Mouse (Mus musculus) natural killer cell, adult 2 months (primary cell): Measurements from ENCODE around the gene Arpc5l.

Source experiments
- DNase-seq, 2 experiments: peaks; one replicate each; pipeline ENCODE4 v3.0.0; 2022; ENCODE audit warnings: low spot score in 2 of 2

Arpc5l gene

DNA sequence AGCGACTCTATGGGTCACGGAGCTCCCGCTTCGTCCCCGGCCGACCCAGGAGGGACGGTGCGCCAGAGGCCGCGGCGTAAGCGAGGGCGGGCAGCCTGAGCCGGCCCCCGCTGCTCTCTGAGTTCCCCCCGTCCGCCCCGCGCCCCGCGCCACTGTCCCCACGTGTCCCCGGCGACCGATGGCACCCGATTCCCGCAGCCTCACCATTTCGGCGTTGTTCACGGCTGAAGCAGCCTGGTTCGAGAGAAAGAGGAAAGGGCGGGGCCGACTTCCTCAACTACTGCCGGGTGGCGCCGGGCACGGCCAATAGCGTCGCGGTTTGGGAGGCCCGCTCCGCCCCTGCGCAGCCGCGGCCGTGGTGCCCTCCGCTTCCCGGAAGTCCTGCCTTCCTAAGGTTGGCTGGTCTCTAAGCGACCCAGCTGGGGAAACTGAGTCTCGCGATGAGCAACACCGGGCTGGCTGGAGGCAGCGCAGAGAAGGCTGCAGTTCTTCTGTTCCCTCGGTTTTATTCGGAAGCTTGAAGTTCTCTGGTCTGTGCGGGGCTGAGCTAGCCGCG, at the start of gene Arpc5l:
TSS of gene Arpc5l (plus strand) at position 469 of the 556 bp plus-strand sequence.
- peak; percentile 81 to 88 for DNase-seq

DNA sequence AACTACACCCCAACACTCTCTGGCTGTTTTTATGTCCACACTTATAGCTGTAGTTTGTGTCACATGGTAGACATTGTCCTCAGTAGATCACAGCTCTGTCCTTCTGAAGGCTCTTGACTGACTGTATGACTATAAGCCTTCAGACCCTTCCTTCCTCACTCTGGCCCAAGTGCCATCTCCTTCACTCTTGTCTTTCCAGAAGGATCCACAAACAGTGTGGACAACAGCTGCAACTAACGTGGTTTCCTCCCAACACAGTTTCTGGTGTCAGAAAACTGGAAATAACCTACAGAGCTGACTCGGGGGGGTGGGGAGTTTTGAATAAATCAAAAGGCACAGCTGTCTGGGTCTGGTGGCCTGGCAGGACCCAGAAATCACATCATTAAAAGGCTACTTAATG, 49.1 kb upstream of the Arpc5l start:
- DNase-seq, result no peak

DNA sequence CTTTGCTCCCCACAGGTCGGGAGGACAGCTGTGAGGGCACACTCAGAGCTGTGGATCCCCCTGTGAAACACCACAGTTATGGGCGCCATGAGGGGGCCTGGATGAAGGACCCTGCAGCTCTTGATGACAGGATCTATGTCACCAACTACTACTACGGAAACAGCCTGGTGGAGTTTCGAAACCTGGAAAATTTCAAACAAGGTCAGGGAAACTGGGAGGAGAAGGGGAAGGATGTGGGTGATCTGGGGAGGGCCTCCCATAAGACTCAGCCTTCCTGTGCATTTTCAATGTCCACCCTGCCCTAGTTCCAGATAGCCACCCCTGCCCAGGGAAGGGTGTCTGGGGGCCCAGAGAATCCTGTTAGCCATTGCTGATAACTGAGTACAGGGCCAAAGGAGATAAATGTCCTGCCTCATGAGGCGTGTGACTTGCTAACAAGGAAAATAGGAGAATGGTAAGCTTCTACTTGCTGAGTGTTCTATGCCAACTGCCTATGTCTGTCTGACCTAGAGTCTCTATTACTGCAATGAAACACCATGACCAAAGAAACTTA, 47.4 kb upstream of the Arpc5l start:
- no peak for DNase-seq

DNA sequence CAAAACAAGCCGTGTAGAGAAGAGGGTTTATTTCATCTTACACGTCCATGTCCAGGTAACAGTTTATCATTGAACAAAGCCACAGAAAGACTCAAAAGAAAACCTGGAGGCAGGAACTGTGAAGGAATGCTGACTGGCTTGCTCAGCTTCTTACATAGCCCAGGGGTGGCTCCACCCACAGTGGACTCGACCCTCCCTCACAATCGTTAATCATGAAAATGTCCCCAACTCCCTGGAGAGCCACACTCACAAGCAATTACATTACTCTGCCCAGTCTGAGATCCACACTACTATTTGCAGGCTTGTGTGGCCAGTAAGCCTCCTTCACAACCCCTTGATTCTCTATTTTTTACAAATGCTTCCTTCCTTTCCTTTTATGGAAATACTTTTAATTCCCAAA, 41.0 kb upstream of the Arpc5l start:
- DNase-seq, result no peak

DNA sequence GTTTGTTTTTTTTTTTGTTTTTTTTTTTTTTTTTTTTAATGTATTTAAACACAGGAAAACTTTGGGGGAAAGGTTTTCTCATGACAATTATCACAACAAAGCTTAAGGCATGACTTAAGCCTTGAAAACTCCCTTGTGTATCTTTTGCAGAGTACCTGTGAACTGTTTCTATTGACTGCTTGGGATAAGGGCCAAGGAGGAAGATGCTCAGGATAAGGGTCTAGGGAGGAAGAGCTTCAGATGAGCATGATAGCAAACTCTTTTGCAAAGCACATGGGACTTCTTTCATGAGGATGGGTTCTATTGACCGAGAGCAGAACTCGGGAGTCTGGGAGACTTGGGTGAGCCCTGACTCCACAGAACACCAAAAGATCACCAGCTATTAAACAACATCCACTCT, 35.5 kb upstream of the Arpc5l start:
- no peak for DNase-seq

DNA sequence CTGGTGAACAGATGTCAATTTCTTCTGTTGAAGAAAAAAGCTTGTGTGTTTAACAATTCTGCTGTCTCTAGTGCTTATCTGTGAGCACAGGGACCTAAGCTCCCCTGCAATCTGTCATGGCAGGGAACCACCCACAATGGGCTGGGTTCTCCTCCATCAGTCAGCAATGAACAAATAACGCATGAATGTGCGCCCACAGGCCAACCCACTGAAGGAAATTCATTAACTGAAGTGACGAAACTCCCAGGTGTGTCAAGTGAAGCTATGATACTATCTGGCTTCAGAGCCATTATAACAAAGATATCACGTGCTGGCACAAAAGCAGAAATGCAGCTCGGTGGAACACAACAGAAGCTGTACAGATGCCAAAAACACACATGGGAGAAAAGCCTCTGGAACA, 35.1 kb upstream of the Arpc5l start:
- no peak for DNase-seq

DNA sequence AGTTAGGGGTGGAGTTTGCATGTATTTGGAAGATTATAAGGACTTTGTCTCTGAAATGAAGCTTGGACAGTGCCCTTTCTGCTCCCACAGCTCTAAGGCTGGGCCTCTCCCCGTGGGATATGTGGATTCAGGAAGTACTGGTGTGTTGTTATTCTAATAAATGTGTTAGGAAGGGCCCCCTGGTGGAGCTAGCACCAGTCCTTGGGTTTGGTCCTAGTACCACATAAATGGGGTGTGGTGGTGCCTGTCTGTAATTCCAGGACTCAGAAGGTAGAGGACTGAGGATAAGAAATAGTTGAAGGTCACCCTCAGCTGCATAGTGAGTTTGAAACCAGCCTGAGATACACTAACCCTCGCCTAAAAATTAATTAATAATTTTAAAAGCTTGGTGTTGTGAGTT, 31.9 kb upstream of the Arpc5l start:
- no peak for DNase-seq

DNA sequence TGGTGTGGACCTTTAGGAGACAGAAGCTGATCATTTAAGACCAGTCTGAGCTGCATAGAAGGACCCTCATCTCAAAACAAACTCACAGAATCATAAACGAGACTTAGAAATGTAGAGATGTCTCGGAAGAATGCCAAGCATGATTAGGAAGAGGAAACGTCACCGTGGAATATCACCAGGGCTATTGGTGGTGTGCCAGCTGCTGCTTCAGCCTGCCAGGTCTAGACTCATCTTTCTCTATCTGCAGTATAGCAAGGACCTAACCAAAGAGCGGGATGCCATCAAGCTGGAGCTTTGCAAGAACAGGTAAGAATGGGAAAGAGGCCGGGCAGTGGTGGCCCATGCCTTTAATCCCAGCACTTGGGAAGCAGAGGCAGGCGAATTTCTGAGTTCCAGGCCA, 31.4 kb upstream of the Arpc5l start:
- no peak for DNase-seq

DNA sequence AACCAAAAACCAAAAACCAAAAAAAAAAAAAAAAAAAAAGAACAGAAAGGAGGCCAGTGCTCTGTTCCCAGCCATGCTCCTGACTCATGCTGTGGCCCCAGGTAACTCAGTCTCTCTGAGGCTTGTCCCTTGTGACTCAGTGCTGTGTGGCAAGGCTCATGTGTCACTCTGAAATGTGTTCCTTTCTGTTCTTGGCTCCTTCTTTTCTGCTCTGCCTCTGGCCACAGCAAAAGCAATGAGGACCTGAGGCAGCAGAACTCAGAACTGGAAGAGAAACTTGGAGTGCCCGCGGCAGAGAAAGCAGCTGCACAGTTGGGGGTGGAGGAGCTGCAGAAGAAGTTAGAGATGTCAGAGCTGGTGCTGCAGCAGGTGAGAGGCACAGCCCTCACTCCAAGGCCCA, 31.0 kb upstream of the Arpc5l start:
- no peak for DNase-seq

DNA sequence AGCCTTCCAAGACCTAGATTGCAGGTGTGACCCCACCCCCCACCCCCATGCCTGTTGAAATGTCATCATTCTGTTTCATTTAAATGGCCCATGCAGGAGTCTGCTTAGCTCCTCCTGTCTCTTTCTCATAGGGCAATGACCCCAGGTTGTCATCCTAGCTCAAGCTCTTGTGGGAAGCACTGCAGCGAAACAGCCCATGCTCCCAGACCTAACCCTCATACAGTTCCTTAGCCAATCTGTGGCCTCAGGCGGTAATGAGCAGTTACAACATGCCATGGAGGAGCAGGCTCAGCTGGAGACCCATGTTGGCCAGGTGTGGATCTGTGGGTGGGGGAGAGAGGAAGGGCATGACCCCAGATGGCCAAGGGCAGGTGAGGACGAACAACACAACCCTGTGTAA, 30.0 kb upstream of the Arpc5l start:
- DNase-seq, result no peak

DNA sequence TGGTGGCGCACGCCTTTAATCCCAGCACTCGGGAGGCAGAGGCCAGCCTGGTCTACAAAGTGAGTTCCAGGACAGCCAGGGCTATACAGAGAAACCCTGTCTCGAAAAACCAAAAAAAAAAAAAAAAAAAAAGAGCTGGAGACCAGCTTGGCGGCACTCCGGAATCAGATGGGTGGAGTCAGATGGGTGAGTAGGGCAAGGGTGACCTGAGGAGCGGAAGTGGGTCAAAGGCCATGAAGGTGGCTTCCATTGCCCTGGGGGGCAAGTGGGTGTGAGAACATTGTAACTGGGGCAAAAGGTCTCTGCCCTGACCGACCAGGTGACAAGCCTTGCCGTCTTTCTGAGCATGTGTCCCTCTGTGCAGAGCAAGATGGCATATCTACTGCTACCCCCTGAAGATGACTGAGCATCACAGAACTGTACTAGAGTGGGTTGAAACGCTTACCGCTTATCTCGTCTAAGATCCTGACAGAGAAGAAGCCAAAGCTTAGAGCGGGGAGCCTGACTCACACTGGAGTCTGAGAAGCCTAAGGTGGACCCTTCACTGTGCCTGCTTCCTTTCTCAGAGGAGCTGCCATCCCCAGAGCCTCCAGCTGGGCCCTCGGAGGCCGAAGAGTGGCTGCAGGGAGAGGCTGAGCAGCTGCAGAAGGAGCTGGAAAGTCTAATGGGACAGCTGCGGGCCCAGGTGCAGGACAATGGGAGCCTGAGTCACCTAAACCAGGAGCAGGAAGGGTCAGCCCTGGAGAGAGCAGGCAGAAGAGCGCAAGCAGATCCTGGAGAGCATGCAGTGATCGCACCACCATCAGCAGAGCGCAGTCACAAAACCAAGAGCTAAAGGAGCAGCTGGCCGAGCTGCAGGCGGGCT, 29.0 kb upstream of the Arpc5l start:
- no peak for DNase-seq

DNA sequence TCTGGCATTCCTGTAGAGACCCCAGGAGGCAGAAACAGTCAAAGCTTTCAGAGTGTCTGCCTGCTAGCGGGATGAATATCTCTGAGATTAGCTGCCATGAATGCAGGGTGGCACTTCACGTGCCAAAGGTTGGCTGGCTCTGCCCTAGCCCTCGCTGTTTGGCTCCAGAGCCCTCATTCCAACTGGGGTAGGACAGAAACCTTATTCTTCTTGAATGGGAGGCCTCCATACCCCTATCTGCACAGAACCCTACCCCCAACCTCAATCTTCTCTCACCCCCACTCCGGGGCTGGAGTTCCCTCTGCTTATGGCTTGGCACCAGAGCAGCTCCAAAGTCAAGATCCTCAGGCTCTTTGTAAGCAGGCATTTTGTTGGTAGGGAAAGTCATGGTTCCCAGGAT, 27.3 kb upstream of the Arpc5l start:
- no peak for DNase-seq

DNA sequence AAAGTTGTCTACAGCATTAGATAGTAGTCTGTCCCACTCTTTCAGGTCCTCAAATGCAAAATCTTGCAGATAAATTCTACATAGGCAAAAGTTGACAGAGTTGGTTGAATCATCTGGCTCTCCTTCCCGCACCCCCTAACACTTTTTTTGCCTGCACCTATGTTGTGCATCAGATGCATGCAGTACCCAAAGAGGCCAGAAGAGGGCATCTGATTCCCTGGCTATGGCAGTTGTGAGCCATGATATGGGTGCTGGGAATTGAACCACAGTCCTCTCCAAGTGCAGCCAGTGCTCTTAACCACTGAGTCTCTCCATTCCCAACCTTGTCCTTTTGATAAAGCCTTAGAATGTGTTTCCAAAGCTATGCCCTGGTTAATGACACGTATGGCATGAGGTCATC, 21.7 kb upstream of the Arpc5l start:
- DNase-seq, result no peak

DNA sequence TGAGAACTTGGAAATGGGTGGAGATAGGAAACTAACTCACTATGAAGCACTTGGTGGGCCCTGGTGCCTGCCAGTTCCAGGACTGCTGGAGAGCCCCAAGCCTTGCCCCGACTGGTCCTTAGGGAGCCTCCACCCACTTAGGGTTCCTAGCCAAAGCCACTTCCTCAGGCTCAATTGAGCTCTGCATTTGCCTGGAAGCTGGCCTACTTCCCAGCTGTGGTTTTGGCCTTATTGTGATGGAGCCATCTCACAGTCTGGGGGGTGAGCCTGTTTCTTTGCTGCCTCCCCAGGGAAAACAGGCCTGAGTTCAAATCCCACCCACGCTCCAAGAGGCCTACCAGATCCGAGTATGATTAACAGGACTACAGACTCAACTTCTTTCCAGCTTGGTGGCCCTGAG, 18.6 kb upstream of the Arpc5l start:
- no peak for DNase-seq

DNA sequence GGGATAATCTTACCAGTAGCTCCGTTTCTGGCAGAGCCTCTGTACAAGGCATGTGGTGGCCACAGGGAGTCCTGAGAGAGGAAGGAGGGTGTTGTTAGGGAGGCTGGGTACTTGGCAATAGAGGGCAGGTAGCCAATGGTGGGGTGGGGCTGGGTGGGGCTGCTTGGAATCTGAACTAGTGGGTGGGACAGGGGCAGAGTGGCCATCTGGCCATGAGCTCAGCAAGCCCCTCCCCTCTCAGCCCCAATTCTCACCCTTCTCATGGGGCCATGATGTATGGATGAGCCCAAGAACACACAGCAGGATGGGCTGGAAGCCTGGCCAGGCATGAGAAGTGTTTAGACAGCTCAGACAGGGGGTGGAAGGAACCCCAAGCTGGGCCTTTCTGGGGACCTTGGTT, 17.8 kb upstream of the Arpc5l start:
- DNase-seq, result no peak

DNA sequence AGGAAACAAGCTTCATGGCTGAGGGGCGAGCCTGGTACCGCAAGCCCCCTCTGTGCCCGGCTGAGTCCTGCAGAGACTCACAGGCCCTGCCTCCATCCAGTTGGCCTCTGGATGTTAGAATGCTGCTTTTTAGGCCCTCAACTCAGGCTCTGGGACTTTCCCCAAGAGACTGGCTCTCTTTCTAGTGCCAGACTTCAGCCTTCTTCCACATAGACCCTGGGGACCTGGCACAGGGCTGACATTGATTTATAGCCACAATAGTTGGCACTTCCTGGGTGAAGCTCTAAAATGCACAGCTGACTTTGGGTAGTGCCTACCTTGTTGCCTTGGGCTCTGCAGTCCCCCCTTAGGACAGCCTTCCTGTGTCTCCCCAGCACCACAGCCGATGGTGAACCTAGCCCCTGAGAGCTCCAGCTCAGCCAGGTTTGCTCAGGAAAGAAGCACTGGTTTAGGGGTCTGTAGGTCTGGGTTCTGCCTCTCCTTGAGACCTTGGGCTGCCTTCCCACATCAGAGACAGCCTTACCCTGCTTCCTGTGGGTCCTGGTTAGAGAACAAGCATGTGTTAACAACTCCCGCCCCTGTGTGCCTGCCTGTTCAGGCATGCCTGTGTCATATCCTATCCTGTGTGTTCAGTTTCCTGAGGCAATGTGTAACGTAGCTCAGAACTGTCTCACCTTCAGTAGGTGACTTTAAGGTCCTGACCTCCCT, 17.2 kb upstream of the Arpc5l start:
- no peak for DNase-seq

DNA sequence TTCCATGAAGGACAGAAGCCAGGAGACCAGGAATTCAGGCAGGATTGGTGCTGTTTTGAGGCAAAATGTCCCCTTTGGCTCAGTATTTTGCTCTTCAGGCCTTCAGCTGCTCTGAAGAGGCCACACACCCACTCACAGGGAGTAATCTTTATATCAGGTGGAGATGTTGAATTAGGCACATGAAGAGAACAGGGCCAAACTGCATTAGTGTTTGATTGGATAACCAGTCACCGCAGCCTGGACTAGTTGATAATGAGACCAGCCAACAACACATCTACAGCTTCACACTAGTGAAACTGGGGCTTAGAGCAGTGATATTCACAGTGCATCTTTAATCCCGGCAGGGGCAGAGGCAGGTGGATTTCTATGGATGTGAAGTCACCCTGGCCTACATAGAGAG, 16.2 kb upstream of the Arpc5l start:
- no peak for DNase-seq

DNA sequence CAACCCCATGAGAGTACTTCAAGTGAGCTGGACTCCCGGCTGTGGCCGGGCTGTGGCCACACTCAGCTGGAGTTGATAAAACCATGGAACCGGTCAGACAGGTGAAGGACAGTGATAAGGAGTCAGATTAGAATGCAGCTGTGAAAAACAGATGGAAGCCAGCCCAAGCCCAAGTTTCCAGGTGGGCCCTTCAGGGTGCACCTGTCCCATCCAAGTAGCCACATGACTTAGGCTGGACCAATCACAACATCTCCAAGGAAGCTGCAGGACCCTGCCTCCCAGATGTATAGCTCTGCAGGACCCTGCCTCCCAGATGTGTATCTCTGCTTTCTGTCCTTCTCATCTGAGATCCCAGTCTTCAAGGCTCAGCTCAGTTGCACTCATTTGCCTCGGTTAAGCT, 13.1 kb upstream of the Arpc5l start:
- no peak for DNase-seq

DNA sequence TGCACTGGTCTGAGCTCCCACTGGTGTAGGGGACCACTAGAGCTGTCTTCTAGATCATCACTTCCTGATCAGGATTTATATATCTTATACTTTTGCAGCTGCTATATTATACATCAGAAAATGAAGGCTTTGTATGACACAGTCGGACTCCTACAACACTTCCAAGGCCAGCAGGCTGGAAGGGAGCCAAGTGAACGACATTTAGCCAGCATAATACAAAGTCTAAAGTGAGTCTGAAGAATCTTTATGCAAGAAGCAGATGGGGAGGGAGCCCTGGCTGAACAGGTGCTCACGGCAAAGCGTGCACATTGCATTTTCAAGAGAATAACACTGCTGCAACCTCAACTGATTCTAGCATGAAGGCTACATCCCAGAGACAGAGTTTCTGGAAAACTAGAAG, 12.7 kb upstream of the Arpc5l start:
- no peak for DNase-seq

DNA sequence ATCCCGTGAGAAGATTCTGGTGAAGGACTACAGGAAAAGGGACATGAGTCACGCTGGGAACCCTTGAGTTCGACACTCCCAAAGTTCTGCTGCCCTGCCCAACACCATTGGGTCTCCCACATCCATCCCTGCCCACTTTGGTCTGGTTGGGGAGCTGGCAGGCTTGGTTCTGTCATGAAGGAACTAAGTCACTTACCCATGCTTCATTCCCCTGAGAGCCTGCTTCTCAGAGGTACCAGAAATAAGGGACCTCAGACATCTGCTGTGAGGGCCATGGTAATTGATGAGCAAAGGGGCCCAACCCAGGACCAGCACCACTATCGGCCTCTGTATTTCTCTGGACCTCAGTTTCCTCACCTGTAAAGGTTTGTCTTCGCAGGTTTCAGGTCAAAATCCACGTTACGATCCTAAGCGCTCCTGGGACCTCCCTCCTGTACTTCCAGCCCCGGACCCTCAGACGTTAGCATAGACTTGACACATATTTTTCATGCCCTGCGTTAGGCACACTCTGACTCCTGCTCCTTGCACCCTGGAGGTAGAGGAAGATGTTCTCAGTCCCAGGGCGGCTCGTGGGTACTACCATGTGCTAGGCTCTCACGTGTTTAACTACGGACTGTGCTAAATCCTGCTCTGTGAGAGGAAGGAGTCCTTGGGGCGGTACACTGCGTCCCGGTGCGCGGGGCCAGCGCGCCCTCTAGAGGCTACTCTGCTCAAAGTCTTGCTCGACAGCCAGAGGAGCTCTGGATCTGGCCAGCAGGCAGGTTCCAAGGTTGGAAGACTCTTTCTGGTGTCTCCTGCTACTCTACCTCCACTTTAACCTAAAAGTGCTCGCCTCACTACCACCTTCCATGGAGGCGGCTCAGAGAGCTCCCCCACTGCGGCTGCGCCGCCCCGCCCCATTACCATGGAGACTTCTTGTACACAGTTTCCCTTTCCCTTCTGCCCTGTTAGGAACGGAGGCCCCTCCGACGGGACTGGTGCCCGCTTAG, 7.5 kb upstream of the Arpc5l start, which contains the start of gene Wdr38:
TSS of gene Wdr38 (plus strand) at position 91 of the 989 bp plus-strand sequence.
- peak; percentile 76 to 86 for DNase-seq

DNA sequence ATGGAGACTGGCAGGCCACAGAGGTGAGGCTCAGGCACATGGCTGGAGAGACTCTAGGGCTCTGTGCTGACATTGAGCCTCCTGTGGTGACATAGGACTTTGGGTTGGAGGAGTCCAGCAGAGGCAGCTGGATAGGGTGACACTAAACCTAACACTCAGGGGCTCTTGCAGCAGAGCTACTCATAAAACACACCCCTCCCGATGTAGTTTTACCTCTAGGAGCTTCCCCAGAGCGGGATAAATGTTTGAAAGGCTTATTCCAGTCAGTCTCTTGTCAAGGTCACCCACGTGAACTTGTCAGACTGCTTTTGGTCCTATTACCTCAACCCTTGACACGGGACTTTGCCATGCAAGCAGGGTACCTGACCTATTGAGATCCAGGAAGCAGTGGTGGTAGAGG, 5.8 kb upstream of the Arpc5l start:
- DNase-seq, result no peak
